Mouse (Mus musculus): ENCODE results near the gene Wfs1. TPM values are rescaled to one million over a fixed set of nuclear protein-coding genes. Genes with fewer than 3 reads are reported as not detected.
A peak's percentile ranks its signal among the peaks of the same experiment; 100 is the strongest.
"Not testable (repeated sequence)": the region's sequence is repeated elsewhere in the genome, so short reads cannot be mapped to it uniquely, and the experiment has no call there.

The Wfs1 gene
- polyA plus RNA-seq, 1 experiment from 2014 or later = 10.0 TPM

- Histone ChIP-seq H3K4me3 (no peak overlapping the region), H3K27me3 (replicated peaks; ENCODE audit: low read depth, poor library complexity, severe bottlenecking) (0 out of 2 replicates have a peak, but pooled peaks cover 3% of the 10 kb centered on the region), H3K27ac (replicated peaks) (no peak overlapping the region), H3K36me3 (replicated peaks) (no peaks in the 10 kb centered on the region), H3K9me3 (peaks cover 10% of the 10 kb centered on the region), H3K4me1 (peaks cover 2% of the 10 kb centered on the region; the same call in 1 of the 2 replicates)
- WGBS = 78% methylated on average over 10 of the region's 10 CpGs
- DNase-seq (ENCODE audit: low spot score) = no peak
Observed at GRCm38 (mm10) chr5:37010666-37011317, 21.8 kb upstream of the Wfs1 start.

DNA sequence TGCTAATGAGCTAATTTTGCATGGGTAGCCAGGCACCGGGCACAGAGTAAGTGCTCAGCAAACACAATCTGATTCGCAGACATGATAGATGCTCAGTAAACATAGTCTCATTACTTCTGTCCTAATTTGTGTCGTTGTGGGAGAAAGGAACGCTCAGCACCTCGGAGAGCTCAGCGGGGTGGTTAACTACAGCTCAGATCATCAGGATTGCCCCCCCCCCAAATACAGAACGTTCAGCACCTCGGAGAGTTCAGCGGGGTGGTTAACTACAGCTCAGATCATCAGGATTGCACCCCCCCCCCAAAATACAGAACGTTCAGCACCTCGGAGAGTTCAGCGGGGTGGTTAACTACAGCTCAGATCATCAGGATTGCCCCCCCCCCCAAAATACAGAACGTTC is 20.8 kb upstream of the Wfs1 start:
- H3K4me1 ChIP-seq; H3K27me3 ChIP-seq (replicated peaks; ENCODE audit: low read depth, poor library complexity, severe bottlenecking); H3K27ac ChIP-seq (replicated peaks); H3K36me3 ChIP-seq (replicated peaks); H3K4me3 ChIP-seq: not testable (repeated sequence)
- 30% methylated on average over 13 of the region's 13 CpGs for WGBS
- H3K9me3 ChIP-seq = peaks cover 10% of the 10 kb centered on the region
- peak; percentile 37 for DNase-seq (ENCODE audit: low spot score)

- WGBS = 48% methylated on average over 2 of the region's 2 CpGs
Observed at GRCm38 (mm10) chr5:37002001-37002400, 13.0 kb upstream of the Wfs1 start.

DNA sequence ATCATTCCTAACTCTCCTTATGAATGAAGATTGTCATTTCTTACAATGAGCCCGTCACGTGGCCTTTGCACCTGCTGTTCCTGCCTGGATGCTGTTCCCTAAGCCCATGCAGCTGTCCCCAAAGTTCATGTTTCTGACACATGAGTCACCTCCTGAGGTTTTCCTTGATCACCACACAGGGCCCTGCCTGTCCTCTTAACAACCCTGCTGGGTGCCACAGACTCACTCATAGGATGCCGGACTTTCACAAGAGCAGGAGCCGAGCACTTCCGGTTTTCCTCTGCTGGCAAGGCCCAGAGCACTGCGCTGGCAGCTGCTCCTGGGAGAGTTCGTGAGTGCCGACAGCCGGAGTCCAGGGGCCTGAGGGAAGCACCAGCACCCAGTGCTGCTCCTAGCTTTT is 12.0 kb upstream of the Wfs1 start:
- no peak overlapping the region for H3K27ac ChIP-seq (replicated peaks)
- 87% methylated on average over 9 of the region's 9 CpGs for WGBS

More at GRCm38 (mm10) chr5:37002001-37002400, 13.0 kb upstream of the Wfs1 start:
- no peaks in the 10 kb centered on the region for H3K36me3 ChIP-seq (replicated peaks)
- no peak overlapping the region for H3K27ac ChIP-seq (replicated peaks)
- no peaks in the 10 kb centered on the region for H3K9me3 ChIP-seq
- peaks cover 8% of the 10 kb centered on the region for H3K4me1 ChIP-seq
- H3K4me3 ChIP-seq = no peak overlapping the region
- DNase-seq (ENCODE audit: low spot score) = peak; percentile 66
- 0 out of 2 replicates have a peak, but pooled peaks cover 5% of the 10 kb centered on the region for H3K27me3 ChIP-seq (replicated peaks; ENCODE audit: low read depth, poor library complexity, severe bottlenecking)

DNA sequence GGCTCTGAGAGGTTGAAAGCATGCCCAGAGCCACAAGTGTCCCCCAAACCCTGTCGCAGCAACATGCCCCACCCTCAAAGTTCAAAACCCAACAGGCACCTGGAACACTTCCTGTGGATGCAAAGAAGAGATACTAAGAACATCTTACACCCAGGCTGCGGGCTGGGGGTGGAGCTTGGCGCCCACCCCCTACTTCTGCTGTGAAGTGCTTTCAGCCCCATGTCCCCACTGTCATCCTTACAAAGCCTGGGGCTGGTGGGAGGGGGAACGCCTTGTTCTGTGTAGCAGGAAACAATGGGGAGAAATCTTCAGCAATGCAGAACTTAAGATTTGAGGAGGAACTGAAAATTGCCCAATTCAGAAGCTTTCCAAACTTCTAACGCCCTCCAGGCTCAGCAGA is 9.0 kb upstream of the Wfs1 start:
- Histone ChIP-seq H3K4me1 (peaks cover 8% of the 10 kb centered on the region), H3K36me3 (replicated peaks) (no peaks in the 10 kb centered on the region), H3K27me3 (replicated peaks; ENCODE audit: low read depth, poor library complexity, severe bottlenecking) (0 out of 2 replicates have a peak, but pooled peaks cover 8% of the 10 kb centered on the region), H3K9me3 (no peaks in the 10 kb centered on the region), H3K27ac (replicated peaks) (no peak overlapping the region), H3K4me3 (no peak overlapping the region)
- WGBS = 43% methylated on average over 5 of the region's 5 CpGs
- DNase-seq (ENCODE audit: low spot score) = no peak

More for the DNA sequence above, 12.0 kb upstream of the Wfs1 start:
- DNase-seq (ENCODE audit: low spot score) = no peak
- H3K4me1 ChIP-seq = peaks cover 8% of the 10 kb centered on the region
- no peaks in the 10 kb centered on the region for H3K9me3 ChIP-seq
- no peak overlapping the region for H3K4me3 ChIP-seq
- H3K27me3 ChIP-seq (replicated peaks; ENCODE audit: low read depth, poor library complexity, severe bottlenecking) = 0 out of 2 replicates have a peak, but pooled peaks cover 8% of the 10 kb centered on the region
- H3K36me3 ChIP-seq (replicated peaks) = no peaks in the 10 kb centered on the region

GRCm38 (mm10) chr5:36996410-36996809 is 7.4 kb upstream of the Wfs1 start:
- no peaks in the 10 kb centered on the region for H3K36me3 ChIP-seq (replicated peaks)
- H3K27ac ChIP-seq (replicated peaks) = no peak overlapping the region
- H3K27me3 ChIP-seq (replicated peaks; ENCODE audit: low read depth, poor library complexity, severe bottlenecking) = 0 out of 2 replicates have a peak, but pooled peaks cover 8% of the 10 kb centered on the region
- no peaks in the 10 kb centered on the region for H3K9me3 ChIP-seq
- H3K4me1 ChIP-seq = peaks cover 8% of the 10 kb centered on the region
- no peak overlapping the region for H3K4me3 ChIP-seq
- DNase-seq (ENCODE audit: low spot score) = no peak
- WGBS = 89% methylated on average over 14 of the region's 14 CpGs

GRCm38 (mm10) chr5:36990631-36991350 is 1.8 kb upstream of the Wfs1 start:
- Histone ChIP-seq H3K4me3 (no peak overlapping the region), H3K4me1 (peaks cover 21% of the 10 kb centered on the region), H3K27ac (replicated peaks) (no peak overlapping the region), H3K27me3 (replicated peaks; ENCODE audit: low read depth, poor library complexity, severe bottlenecking) (peaks cover 14% of the 10 kb centered on the region), H3K9me3 (no peaks in the 10 kb centered on the region), H3K36me3 (replicated peaks) (no peaks in the 10 kb centered on the region)
- 79% methylated on average over 3 of the region's 3 CpGs for WGBS
- DNase-seq (ENCODE audit: low spot score) = no peak

- peaks cover 14% of the 10 kb centered on the region for H3K27me3 ChIP-seq (replicated peaks; ENCODE audit: low read depth, poor library complexity, severe bottlenecking)
- no peak for DNase-seq (ENCODE audit: low spot score)
- H3K4me1 ChIP-seq = peaks cover 21% of the 10 kb centered on the region
- H3K27ac ChIP-seq (replicated peaks) = no peak overlapping the region
- 63% methylated on average over 3 of the region's 3 CpGs for WGBS
- no peaks in the 10 kb centered on the region for H3K36me3 ChIP-seq (replicated peaks)
- H3K4me3 ChIP-seq = no peak overlapping the region
- no peaks in the 10 kb centered on the region for H3K9me3 ChIP-seq
Observed at GRCm38 (mm10) chr5:36990196-36990595, 1.2 kb upstream of the Wfs1 start.

DNA sequence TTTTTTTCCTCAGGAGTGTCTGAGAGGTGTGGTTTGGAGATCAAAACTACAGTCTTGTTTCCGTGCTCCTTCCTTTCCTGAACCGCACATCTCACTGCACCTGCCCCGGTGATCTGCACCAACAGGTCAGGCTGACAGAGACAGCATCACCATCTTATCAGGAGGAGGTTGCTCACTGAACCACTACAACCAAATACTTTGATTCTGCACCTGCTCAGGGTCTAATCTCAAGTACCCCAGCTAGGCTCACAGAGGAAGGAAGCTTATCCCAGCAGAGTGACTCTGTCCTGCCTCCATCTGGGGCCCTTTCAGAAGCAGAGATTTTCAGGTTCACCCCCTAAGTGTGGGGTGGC is 596 bp upstream of the Wfs1 start:
- no peak for DNase-seq (ENCODE audit: low spot score)
- H3K36me3 ChIP-seq (replicated peaks) = no peaks in the 10 kb centered on the region
- no peak overlapping the region; the same call in 1 of the 2 replicates for H3K27ac ChIP-seq (replicated peaks)
- H3K27me3 ChIP-seq (replicated peaks; ENCODE audit: low read depth, poor library complexity, severe bottlenecking) = peaks cover 14% of the 10 kb centered on the region
- WGBS = 11% methylated on average over 3 of the region's 3 CpGs
- no peaks in the 10 kb centered on the region for H3K9me3 ChIP-seq
- peak overlapping the region; percentile 84 for H3K4me3 ChIP-seq
- H3K4me1 ChIP-seq = peaks cover 21% of the 10 kb centered on the region

GRCm38 (mm10) chr5:36988124-36988780 is 753 bp downstream of the Wfs1 start:
- 13% methylated on average over 24 of the region's 24 CpGs for WGBS
- H3K27me3 ChIP-seq (replicated peaks; ENCODE audit: low read depth, poor library complexity, severe bottlenecking) = peaks cover 14% of the 10 kb centered on the region
- peak overlapping the region; percentile 84 for H3K4me3 ChIP-seq
- H3K36me3 ChIP-seq (replicated peaks) = no peaks in the 10 kb centered on the region
- H3K4me1 ChIP-seq = peaks cover 21% of the 10 kb centered on the region
- H3K27ac ChIP-seq (replicated peaks) = peak overlapping the region; percentile 84
- no peak for DNase-seq (ENCODE audit: low spot score)
- H3K9me3 ChIP-seq = no peaks in the 10 kb centered on the region

DNA sequence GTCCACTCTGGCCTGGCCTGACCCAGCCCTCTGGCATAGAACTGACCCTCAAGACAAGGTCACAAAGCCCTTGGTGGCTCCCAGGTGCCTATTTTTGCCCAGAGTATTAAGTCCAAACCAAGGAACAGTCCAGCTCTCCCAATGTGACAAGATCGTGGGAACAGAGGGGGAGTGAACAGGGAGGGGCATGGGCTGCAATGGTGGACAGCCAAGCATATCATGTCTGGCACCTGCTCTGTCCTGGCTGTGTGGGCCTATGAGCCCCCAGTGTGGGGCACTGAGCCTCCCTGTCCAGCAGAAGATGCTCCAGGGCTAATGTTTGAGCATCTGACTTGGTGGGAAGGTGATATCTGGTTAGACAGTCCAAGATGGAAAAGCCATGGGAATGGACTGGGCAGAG is 2.4 kb downstream of the Wfs1 start:
- Histone ChIP-seq H3K9me3 (no peaks in the 10 kb centered on the region), H3K27me3 (replicated peaks; ENCODE audit: low read depth, poor library complexity, severe bottlenecking) (peaks cover 14% of the 10 kb centered on the region), H3K4me3 (no peak overlapping the region), H3K36me3 (replicated peaks) (0 out of 2 replicates have a peak, but pooled peaks cover 4% of the 10 kb centered on the region), H3K4me1 (peaks cover 29% of the 10 kb centered on the region), H3K27ac (replicated peaks) (no peak overlapping the region)
- no peak for DNase-seq (ENCODE audit: low spot score)
- WGBS = 78% methylated on average over 1 of the region's 1 CpGs

DNA sequence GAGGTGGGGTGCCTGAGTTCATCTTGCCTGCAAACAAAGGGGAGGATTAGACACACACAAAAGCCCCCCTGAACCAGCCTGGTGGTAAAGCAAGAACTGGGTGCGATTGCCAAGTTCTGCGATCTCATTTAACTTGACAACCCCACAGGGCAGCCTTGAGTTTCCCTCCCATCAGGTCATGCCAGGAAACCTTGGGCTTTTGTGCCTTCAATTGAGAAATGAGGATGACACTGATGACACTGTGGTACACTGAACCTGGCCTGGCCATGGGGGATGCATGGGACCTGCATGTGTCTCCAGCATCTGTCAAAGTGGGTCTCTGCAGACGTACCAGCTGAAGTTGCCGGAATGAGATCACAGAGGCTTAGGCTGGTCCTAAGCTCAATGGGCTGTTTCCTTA is 6.7 kb downstream of the Wfs1 start:
- 78% methylated on average over 4 of the region's 4 CpGs for WGBS
- no peak overlapping the region for H3K4me3 ChIP-seq
- no peak for DNase-seq (ENCODE audit: low spot score)
- no peaks in the 10 kb centered on the region for H3K9me3 ChIP-seq
- H3K36me3 ChIP-seq (replicated peaks) = peaks cover 18% of the 10 kb centered on the region; the same call in 1 of the 2 replicates
- peaks cover 20% of the 10 kb centered on the region for H3K4me1 ChIP-seq
- no peak overlapping the region for H3K27ac ChIP-seq (replicated peaks)
- peaks cover 3% of the 10 kb centered on the region for H3K27me3 ChIP-seq (replicated peaks; ENCODE audit: low read depth, poor library complexity, severe bottlenecking)
